Mouse (Mus musculus): ENCODE results near the gene Eml5. TPM values are rescaled to one million over a fixed set of nuclear protein-coding genes. Genes with fewer than 3 reads are reported as not detected.

Eml5 gene
- polyA plus RNA-seq, 1 experiment from 2014 or later, result 2.5 TPM

DNA sequence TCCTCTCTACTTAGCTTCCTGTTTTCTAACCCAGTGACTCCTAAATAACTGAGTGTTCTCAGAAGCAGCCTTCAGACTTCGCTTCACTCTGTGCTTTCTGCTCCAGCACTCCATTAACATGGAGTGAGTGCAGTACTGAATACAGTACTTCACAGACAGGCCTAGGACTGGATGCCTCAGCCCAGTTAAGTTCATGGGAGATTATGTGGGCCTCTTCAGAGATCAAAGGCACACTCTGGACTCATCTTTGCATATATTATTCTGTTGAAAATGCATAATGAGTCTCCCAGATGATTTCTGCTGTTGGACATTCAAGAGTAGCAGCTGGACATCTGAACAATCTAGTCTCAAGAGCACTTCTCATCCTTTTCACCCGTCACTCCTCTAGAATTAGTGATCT, 80.5 kb downstream of the Eml5 start:
- Histone ChIP-seq H3K27ac (replicated peaks; ENCODE audit: low read depth, low read length) (no peak overlapping the region), H3K9me3 (ENCODE audit: control insufficient read depth, low read length) (no peaks in the 10 kb centered on the region), H3K4me1 (ENCODE audit: control insufficient read depth, insufficient read depth, low read length) (no peaks in the 10 kb centered on the region), H3K27me3 (replicated peaks; ENCODE audit: control insufficient read depth, insufficient read depth, low read length) (no peaks in the 10 kb centered on the region), H3K36me3 (ENCODE audit: control insufficient read depth, insufficient read depth, low read length) (no peaks in the 10 kb centered on the region), H3K4me3 (ENCODE audit: low read depth, low read length) (no peak overlapping the region), H3K4me2 (ENCODE audit: low read depth, low read length) (no peak overlapping the region), H3K9ac (ENCODE audit: low read depth, low read length) (no peak overlapping the region)
- ATAC-seq (ENCODE audit: low read depth) (no peak), DNase-seq (ENCODE audit: low spot score) (no peak)
- WGBS, result 73% methylated on average over 2 of the region's 2 CpGs

DNA sequence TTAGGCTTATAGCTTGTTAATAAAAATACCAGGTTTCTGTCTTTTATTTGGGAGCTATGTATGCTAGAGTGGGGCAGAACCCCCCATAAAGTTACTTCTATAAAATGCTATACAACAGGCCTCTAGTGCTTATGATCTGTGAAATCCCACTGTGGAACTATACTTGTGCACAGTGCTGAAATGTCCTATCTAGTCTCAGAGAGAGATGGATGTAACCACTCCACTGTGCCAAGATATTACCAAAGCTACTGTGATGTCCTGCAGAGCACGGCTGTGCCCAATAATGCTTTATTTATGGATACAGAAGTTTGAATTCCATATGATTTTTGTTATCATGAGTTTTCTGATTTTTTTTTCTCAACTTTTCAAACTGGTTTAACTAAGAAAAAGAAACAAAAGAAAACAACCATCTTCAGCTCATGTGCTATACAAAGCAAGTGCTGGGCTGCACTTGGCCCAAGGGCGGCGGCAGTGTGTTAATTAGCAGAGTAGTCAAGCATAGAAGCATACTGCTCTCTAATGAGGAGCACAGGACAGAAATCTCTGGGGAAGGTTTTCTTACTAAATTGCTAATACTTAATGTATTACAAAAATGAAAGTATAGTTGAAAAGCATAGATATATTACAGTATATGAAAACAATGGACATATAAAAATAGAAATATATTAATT, 97.1 kb downstream of the Eml5 start:
- Histone ChIP-seq H3K4me1 (ENCODE audit: control insufficient read depth, insufficient read depth, low read length) (no peaks in the 10 kb centered on the region), H3K27me3 (replicated peaks; ENCODE audit: control insufficient read depth, insufficient read depth, low read length) (no peaks in the 10 kb centered on the region), H3K36me3 (ENCODE audit: control insufficient read depth, insufficient read depth, low read length) (peaks cover 9% of the 10 kb centered on the region; the same call in 1 of the 2 replicates), H3K9ac (ENCODE audit: low read depth, low read length) (no peak overlapping the region), H3K4me2 (ENCODE audit: low read depth, low read length) (no peak overlapping the region), H3K9me3 (ENCODE audit: control insufficient read depth, low read length) (no peaks in the 10 kb centered on the region), H3K27ac (replicated peaks; ENCODE audit: low read depth, low read length) (no peak overlapping the region), H3K4me3 (ENCODE audit: low read depth, low read length) (no peak overlapping the region)
- DNase-seq (ENCODE audit: low spot score) (peak; percentile 16), ATAC-seq (ENCODE audit: low read depth) (no peak)
- WGBS, result 82% methylated on average over 3 of the region's 3 CpGs

DNA sequence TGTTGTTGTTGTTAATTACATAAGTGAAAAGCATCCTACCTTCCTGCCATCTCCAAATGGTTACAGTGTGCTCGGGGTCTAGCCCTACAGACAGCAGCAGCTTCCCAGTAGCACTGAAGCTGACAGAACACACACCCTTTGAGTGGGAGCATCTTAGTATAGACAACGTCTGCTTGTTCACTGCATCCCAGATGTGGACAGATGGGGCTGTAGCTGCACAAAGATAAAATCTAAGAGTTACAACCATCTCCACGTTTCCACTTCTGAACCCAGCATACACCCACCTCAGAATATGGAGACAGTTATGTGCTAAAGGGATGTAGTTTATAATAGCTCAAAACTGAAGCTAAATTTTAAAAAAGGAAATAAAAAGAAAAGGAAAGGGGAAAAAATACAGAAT, 99.0 kb downstream of the Eml5 start:
- Histone ChIP-seq H3K27me3 (replicated peaks; ENCODE audit: control insufficient read depth, insufficient read depth, low read length) (no peaks in the 10 kb centered on the region), H3K9ac (ENCODE audit: low read depth, low read length) (no peak overlapping the region), H3K27ac (replicated peaks; ENCODE audit: low read depth, low read length) (no peak overlapping the region), H3K9me3 (ENCODE audit: control insufficient read depth, low read length) (no peaks in the 10 kb centered on the region), H3K4me2 (ENCODE audit: low read depth, low read length) (no peak overlapping the region), H3K4me1 (ENCODE audit: control insufficient read depth, insufficient read depth, low read length) (no peaks in the 10 kb centered on the region), H3K4me3 (ENCODE audit: low read depth, low read length) (no peak overlapping the region), H3K36me3 (ENCODE audit: control insufficient read depth, insufficient read depth, low read length) (peaks cover 13% of the 10 kb centered on the region; the same call in 1 of the 2 replicates)
- DNase-seq (ENCODE audit: low spot score), result no peak
- 63% methylated on average over 3 of the region's 3 CpGs for WGBS
- no peak for ATAC-seq (ENCODE audit: low read depth)

DNA sequence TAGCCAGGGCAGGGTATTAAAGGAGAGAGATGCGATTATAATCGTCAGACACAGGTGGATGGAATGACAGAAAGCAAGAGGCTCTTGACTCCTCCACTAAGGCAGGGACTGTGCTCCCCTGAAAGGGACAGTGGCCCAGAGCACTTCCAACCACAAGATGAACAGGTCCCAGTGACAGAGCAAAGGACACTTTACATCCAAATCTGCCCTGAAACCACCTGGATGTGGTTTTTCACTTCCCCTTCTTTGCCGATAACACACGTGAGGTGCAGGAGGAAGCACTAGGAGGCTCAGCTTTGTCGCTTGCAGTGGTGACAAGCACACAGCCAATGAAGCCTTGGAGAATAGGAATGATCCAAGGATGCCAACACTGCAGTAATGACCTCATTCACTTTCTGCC, 101.0 kb downstream of the Eml5 start:
- Histone ChIP-seq H3K4me2 (ENCODE audit: low read depth, low read length) (no peak overlapping the region), H3K9me3 (ENCODE audit: control insufficient read depth, low read length) (no peaks in the 10 kb centered on the region)
- WGBS, result 80% methylated on average over 5 of the region's 5 CpGs

DNA sequence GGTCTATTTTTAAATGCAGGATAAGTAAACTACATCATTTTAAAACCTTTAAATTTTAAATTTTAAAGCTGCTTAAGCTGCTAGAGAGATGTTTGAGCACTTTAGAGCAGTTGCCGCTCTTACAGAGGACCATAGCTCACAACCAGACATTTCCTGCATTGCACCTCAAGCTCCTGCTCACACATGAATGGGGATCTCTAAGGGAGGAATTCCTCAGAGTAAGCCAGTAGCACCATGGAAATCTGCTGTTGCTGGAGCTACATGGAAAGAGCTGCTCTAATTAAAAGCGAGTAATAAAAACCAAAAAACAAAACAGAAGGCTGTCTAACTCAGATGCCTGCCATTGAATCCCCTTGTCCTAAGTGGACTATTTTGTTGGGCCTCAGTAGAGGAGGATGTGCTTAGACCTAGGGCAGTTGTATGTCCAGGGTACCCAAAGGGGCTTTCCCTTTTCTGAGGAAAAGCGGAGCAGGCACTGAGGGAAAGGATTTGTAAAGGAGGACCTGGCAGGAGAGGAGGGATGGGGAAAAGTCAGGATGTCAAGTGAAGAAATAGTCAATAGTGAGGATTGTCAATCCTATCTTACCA, 105.5 kb downstream of the Eml5 start:
- 93% methylated on average over 3 of the region's 3 CpGs for WGBS
- no peaks in the 10 kb centered on the region for H3K27me3 ChIP-seq (replicated peaks; ENCODE audit: control insufficient read depth, insufficient read depth, low read length)
- H3K9ac ChIP-seq (ENCODE audit: low read depth, low read length), result no peak overlapping the region
- ATAC-seq (ENCODE audit: low read depth) (no peak), DNase-seq (ENCODE audit: low spot score) (no peak)
- no peak overlapping the region for H3K27ac ChIP-seq (replicated peaks; ENCODE audit: low read depth, low read length)
- H3K36me3 ChIP-seq (ENCODE audit: control insufficient read depth, insufficient read depth, low read length), result peaks cover 53% of the 10 kb centered on the region
- no peak overlapping the region for H3K4me2 ChIP-seq (ENCODE audit: low read depth, low read length)
- H3K9me3 ChIP-seq (ENCODE audit: control insufficient read depth, low read length), result no peaks in the 10 kb centered on the region
- no peaks in the 10 kb centered on the region for H3K4me1 ChIP-seq (ENCODE audit: control insufficient read depth, insufficient read depth, low read length)
- no peak overlapping the region for H3K4me3 ChIP-seq (ENCODE audit: low read depth, low read length)

More for the DNA sequence above, 101.0 kb downstream of the Eml5 start:
- H3K27ac ChIP-seq (replicated peaks; ENCODE audit: low read depth, low read length), result no peak overlapping the region
- DNase-seq (ENCODE audit: low spot score) (no peak), ATAC-seq (ENCODE audit: low read depth) (no peak)
- no peaks in the 10 kb centered on the region for H3K4me1 ChIP-seq (ENCODE audit: control insufficient read depth, insufficient read depth, low read length)
- no peaks in the 10 kb centered on the region for H3K27me3 ChIP-seq (replicated peaks; ENCODE audit: control insufficient read depth, insufficient read depth, low read length)
- H3K36me3 ChIP-seq (ENCODE audit: control insufficient read depth, insufficient read depth, low read length), result peaks cover 23% of the 10 kb centered on the region; the same call in 1 of the 2 replicates
- H3K4me3 ChIP-seq (ENCODE audit: low read depth, low read length), result no peak overlapping the region
- no peak overlapping the region for H3K9ac ChIP-seq (ENCODE audit: low read depth, low read length)

DNA sequence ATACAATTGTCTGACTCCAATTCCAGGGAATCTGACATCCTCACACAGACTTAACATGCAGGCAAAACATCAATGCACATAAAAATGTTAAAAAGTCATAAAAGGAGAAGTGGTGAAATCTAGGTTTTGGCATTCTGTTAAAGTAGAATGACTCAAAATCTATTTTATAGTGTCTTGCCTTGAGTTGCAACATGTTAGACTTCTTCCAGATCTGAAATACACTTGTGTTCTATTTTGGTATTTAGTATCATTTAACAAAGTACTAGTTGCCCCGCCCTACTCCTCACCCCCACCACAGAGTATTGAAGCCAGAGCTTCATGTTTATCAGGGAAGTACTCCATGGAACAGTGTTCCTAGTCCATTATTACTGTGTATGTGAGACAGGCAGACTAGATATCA, 117.0 kb downstream of the Eml5 start:
- 93% methylated on average over 1 of the region's 1 CpGs for WGBS
- H3K27me3 ChIP-seq (replicated peaks; ENCODE audit: control insufficient read depth, insufficient read depth, low read length), result no peaks in the 10 kb centered on the region

DNA sequence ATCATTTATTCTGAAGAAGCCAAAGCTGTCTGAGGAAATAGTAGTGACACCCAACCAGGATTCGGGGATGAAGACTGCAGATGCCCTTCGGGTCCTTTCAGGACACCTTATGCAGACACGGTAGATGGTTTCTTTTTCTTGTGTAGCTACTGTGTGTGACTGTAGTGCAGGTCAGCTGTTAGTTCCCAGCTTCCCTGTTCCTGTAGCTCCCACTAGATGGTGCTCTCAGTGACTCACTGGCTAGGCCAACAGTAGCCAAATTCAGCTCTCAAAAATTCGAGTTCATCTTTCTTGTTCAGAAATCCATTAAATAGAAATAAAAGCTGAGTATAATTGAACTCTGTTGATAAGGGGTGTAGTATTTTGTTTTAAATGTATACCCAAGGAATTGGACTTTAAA, 122.1 kb downstream of the Eml5 start:
- Histone ChIP-seq H3K4me3 (ENCODE audit: low read depth, low read length) (no peak overlapping the region), H3K4me2 (ENCODE audit: low read depth, low read length) (no peak overlapping the region), H3K36me3 (ENCODE audit: control insufficient read depth, insufficient read depth, low read length) (peaks cover 88% of the 10 kb centered on the region), H3K27ac (replicated peaks; ENCODE audit: low read depth, low read length) (no peak overlapping the region), H3K9ac (ENCODE audit: low read depth, low read length) (no peak overlapping the region), H3K4me1 (ENCODE audit: control insufficient read depth, insufficient read depth, low read length) (no peaks in the 10 kb centered on the region), H3K9me3 (ENCODE audit: control insufficient read depth, low read length) (no peaks in the 10 kb centered on the region), H3K27me3 (replicated peaks; ENCODE audit: control insufficient read depth, insufficient read depth, low read length) (no peaks in the 10 kb centered on the region)
- no peak for ATAC-seq (ENCODE audit: low read depth)
- DNase-seq (ENCODE audit: low spot score), result peak; percentile 8
- WGBS, result 83% methylated on average over 4 of the region's 4 CpGs

More for the DNA sequence above, 117.0 kb downstream of the Eml5 start:
- H3K4me2 ChIP-seq (ENCODE audit: low read depth, low read length), result no peak overlapping the region
- H3K4me1 ChIP-seq (ENCODE audit: control insufficient read depth, insufficient read depth, low read length), result no peaks in the 10 kb centered on the region
- no peak overlapping the region for H3K9ac ChIP-seq (ENCODE audit: low read depth, low read length)
- H3K36me3 ChIP-seq (ENCODE audit: control insufficient read depth, insufficient read depth, low read length), result peaks cover 81% of the 10 kb centered on the region
- H3K9me3 ChIP-seq (ENCODE audit: control insufficient read depth, low read length), result no peaks in the 10 kb centered on the region
- no peak for DNase-seq (ENCODE audit: low spot score)
- no peak for ATAC-seq (ENCODE audit: low read depth)
- H3K4me3 ChIP-seq (ENCODE audit: low read depth, low read length), result no peak overlapping the region
- H3K27ac ChIP-seq (replicated peaks; ENCODE audit: low read depth, low read length), result no peak overlapping the region

DNA sequence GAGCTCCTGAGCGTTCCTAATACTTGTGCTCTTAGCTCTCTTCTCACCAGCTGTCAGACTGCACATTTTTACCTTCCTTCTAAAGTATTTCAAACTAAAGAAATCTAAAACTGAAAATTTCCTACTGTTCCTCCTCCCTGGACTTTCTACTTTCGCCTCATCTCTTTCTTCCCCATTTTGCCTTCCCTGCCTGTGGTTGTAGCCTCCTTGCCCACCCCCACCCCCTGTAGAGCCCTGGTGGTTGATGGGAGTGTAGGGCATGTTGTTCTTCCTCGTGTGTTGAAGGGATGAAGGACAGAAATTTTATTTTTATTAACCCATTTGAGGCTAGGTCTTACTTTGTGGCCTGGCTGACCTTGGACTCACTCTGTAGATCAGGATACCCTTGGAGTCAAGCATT, 123.8 kb downstream of the Eml5 start:
- Histone ChIP-seq H3K4me1 (ENCODE audit: control insufficient read depth, insufficient read depth, low read length) (no peaks in the 10 kb centered on the region), H3K36me3 (ENCODE audit: control insufficient read depth, insufficient read depth, low read length) (peaks cover 88% of the 10 kb centered on the region), H3K9me3 (ENCODE audit: control insufficient read depth, low read length) (no peaks in the 10 kb centered on the region), H3K9ac (ENCODE audit: low read depth, low read length) (no peak overlapping the region), H3K27ac (replicated peaks; ENCODE audit: low read depth, low read length) (no peak overlapping the region), H3K27me3 (replicated peaks; ENCODE audit: control insufficient read depth, insufficient read depth, low read length) (no peaks in the 10 kb centered on the region), H3K4me3 (ENCODE audit: low read depth, low read length) (no peak overlapping the region), H3K4me2 (ENCODE audit: low read depth, low read length) (no peak overlapping the region)
- ATAC-seq (ENCODE audit: low read depth), result no peak
- no peak for DNase-seq (ENCODE audit: low spot score)
- 76% methylated on average over 3 of the region's 3 CpGs for WGBS

DNA sequence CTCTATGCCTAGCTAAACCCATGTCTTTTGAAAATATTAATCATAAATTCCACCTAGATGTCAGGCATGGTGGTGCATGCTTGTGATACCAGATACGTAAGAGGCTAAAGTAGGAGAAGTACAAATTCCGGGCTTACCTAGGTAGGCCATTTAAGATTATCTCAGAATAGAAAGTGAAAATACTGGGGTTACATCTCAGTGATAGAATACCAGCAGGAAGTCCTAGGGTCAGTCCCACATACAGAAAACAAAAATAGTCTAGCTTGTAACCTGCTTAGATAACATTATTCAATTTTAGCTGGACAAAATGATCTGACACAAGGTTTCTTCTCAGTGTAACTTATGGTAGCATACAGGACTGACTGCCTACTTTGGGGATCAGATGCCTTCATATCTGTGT, 135.0 kb downstream of the Eml5 start:
- H3K4me1 ChIP-seq (ENCODE audit: control insufficient read depth, insufficient read depth, low read length), result no peaks in the 10 kb centered on the region
- WGBS, result 93% methylated on average over 2 of the region's 2 CpGs
- peaks cover 88% of the 10 kb centered on the region for H3K36me3 ChIP-seq (ENCODE audit: control insufficient read depth, insufficient read depth, low read length)
- no peak overlapping the region for H3K4me3 ChIP-seq (ENCODE audit: low read depth, low read length)
- H3K27ac ChIP-seq (replicated peaks; ENCODE audit: low read depth, low read length), result no peak overlapping the region
- no peak overlapping the region for H3K4me2 ChIP-seq (ENCODE audit: low read depth, low read length)
- no peaks in the 10 kb centered on the region for H3K27me3 ChIP-seq (replicated peaks; ENCODE audit: control insufficient read depth, insufficient read depth, low read length)
- H3K9ac ChIP-seq (ENCODE audit: low read depth, low read length), result no peak overlapping the region
- no peaks in the 10 kb centered on the region for H3K9me3 ChIP-seq (ENCODE audit: control insufficient read depth, low read length)
- DNase-seq (ENCODE audit: low spot score) (no peak), ATAC-seq (ENCODE audit: low read depth) (no peak)

Measured in embryonic facial prominence, embryonic 14.5 days (tissue).